Mouse (Mus musculus): ENCODE results near the gene Cryba1. TPM values are rescaled to one million over a fixed set of nuclear protein-coding genes. Genes with fewer than 3 reads are reported as not detected.
A peak's percentile ranks its signal among the peaks of the same experiment; 100 is the strongest.
"Not testable (repeated sequence)": the region's sequence is repeated elsewhere in the genome, so short reads cannot be mapped to it uniquely, and the experiment has no call there.

The Cryba1 gene
- not detected for total RNA-seq (2021)

DNA sequence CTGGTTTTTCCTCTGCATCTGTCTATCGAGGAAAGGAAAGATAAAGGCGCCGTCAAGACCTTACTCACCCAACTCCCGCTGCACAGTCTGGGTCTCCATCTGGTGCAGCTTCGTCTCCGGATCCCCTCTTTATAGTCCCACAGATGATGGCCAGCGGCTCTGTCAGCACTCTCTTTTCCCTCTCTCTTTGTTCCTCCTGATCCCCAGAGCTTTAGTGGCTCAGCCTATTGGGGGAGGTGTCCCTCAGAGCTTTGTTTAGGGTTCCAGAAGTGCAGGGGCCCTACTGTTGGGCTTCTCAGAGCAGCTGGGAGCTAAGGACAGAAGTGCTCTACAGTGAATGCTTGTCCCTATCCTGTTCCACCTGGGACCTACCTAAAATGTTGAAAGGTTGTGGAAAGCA lies at the start of gene Cryba1:
Gene Cryba1, minus strand, starts transcription at position 101 of the 400 bp plus-strand sequence.
- DNase-seq (ENCODE audit: low spot score) = no peak
- intact Hi-C loops (cut with DNase I) = no loop called here

DNA sequence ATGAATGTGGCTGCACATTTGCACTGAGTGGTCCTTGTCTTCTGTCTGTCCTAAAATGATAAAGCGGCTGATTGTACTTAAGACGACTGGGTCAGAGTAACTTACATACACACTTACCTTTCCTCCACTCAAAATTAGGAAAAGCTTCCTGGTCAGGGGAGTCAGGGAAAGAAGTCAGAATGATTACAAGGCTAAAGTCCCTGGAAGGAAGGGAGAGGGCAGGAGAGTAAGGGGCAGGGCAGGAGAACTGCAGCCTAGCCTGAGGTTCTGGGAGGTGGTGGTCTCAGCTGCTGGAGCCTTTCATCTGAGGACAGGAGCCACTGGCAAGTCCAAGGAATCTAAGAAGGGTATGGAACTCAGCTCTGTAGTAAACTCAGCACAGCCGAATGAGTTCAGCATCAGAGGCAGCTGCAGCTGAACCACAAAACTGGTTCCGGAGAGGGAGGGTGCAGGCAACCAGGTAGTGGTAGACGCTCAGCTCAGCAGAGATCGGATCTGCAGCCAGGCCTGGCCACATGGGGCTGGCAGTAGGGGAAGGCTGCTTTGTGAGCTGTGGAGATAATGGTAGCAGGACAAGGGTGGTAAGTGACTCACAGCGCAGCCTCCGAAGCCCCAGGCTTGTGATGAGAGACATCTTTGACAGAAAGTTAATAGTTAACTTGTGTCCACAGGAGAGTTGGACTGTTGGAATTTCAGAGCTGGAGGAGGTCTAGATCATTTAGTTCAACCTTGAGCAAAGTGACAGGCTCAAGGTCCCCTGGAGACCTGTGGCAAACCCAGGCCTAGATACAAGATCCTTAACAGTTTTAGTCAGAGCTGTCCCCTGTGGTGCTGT lies 47.0 kb upstream of the Cryba1 start:
- DNase-seq (ENCODE audit: low spot score) = no peak
- intact Hi-C loops (cut with DNase I) = no loop called here

DNA sequence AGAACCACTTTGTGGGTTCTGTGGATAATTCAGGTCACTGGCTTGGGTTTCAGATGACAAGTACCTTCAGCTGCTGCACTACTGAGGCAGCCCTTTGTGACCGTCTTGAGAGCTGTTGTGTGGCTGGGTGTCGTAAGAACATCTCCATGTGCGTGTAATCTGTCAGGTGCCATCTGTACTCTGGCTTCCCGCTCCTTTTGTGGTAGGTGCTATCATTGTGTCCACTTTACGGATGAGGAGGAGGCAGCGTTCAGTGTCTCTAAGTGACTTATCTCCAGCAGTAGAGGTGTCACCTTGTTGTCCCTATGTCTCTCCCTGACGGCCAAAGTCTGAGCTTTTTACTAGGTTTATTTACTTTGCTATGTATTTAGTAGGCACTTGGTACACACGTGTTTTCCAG lies 45.3 kb upstream of the Cryba1 start:
- intact Hi-C loops (cut with DNase I) = no loop called here
- DNase-seq (ENCODE audit: low spot score) = no peak

DNA sequence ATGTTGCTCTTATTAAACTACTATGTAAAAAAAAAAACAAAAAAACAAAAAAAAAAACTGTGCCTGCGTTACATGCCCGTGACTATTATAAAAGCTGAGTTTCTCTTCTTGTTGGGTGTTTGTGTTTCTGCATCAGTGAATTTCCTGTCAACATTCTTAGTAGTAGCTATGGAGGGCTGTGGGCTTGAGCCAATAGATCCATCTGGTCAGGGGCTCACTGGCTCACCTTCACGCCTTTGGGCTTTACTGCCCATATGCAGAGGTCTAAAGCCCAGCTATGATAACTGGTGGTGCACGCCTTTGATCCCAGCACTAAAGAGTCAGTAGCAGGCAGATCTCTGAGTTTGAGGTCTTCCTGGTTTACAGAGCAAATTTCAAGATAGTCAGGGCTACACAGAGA lies 44.4 kb upstream of the Cryba1 start:
- no peak for DNase-seq (ENCODE audit: low spot score)
- intact Hi-C loops (cut with DNase I) = no loop called here

DNA sequence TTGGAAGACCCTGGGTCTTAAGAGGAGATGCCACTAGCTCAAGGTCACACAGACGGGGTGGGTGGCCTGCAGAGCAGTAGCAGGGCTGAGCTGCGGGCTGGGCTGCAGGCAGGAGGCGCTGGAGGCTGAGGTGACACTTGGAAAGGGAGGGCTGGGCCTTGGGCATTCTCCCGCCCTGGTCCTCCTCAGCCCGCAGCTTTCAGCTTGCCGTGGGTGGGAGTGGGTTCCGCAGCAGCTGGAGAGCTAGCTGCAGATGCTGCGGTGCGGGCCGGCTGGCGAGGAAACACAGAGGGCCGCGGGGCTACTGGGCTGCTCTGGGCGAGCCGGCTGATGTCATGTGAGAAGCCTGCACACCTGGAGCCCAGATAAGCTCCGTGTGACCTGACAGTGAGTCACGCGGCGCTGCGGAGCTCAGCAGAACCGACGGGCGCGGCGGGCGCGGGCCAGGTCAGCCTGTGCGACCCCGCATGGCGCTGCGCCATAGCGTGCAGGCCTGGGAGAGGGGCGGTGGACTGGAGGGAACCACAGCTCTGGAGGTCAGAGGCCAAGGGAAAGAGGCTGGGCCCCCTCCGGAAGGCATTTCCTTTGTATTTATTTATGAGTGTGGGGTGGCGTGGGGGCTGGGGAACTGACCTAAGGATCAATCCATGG lies 41.4 kb upstream of the Cryba1 start:
- DNase-seq (ENCODE audit: low spot score) = no peak
- intact Hi-C loops (cut with DNase I) = no loop called here

DNA sequence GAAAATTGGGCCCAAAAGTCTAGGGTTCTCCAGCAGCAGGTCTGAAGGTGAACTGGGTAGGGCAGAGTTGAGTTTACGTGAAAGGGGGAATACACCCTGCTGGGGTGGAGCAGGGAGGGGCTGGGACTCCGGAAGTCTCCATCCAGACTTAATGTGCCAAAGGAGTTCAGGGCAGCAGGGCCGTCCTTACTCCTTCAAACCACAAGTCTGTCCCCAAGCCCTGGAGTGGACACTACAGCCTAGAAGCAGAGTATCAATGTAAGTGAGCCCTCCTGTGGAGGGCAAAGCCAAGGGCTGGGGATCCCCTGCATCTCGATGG lies 40.3 kb upstream of the Cryba1 start:
- intact Hi-C loops (cut with DNase I) = no loop called here
- DNase-seq (ENCODE audit: low spot score) = no peak

DNA sequence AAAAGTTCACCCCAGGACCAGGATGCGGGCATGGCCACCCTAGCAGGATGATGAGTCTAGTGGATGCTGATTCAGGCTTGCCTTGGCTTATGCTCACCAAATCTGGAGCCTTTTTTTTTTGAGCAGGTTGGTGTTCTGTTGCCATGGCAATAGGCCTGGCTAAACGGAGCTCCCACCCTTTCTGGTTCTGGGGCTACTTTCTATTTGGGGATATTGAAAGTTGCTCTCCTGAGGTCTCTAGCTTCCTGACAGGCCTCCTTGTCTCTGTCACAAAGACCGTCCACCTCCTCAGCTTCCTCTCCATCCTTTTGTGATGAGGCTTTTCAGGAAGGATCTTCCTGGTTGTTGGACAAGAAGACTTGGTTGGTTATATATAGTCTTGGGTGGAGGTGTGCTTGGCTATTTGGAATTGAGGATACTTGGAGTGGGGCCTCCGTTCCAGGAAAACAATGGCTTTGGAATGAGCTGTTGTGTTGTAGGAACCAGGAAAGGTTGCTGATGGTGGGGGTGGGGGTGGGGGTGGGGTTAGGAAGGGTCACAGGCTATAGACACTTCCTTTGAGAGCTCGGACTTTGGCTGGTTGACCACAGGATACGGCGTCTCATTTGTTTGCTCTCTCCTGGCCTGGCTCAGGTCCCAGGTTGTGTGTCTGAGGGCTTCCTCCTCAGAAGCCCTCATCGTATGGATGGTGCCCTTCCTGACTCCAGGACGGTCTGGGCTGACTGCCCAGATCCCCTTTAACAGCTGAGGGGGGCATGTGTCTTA lies 39.8 kb upstream of the Cryba1 start:
- DNase-seq (ENCODE audit: low spot score) = peak; percentile 47
- intact Hi-C loops (cut with DNase I) = no loop called here

DNA sequence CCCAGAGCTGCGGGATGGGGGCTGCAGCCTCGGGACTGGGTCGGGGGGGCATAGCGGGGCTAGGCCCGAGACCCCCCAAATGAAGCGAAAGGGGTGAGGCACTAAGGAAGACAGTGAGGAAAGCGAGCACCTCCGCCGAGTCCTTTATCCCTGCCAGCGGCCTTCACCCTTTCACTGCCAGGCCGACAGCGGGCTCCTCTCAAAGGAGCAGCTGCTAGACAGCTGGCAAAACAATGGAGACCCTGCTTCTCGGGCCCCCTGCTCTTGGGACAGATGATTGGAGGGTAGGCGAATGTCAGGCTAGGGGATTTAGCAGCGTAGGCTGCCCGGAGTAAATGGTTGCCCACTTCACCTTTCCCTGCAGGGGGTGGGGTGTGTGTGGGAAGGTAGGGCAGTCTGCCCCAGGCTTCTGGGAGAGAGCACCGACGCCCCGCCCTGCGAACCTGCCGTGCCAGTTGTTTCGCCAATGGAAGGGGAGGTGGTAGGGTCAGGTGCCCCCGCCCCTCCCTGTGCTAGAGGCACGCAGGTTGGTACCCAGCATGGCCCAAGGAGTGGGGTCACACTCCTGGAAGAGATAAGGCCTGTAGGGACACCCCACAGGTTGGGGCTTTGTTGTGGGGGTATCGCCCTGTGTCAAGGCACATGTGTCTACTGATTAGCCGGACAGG lies 38.7 kb upstream of the Cryba1 start:
- intact Hi-C loops (cut with DNase I) = loop anchor here (2.0 kb wide), 1 partner anchor 29 kb away; no protein-coding TSS in a partner anchor
- no peak for DNase-seq (ENCODE audit: low spot score)

DNA sequence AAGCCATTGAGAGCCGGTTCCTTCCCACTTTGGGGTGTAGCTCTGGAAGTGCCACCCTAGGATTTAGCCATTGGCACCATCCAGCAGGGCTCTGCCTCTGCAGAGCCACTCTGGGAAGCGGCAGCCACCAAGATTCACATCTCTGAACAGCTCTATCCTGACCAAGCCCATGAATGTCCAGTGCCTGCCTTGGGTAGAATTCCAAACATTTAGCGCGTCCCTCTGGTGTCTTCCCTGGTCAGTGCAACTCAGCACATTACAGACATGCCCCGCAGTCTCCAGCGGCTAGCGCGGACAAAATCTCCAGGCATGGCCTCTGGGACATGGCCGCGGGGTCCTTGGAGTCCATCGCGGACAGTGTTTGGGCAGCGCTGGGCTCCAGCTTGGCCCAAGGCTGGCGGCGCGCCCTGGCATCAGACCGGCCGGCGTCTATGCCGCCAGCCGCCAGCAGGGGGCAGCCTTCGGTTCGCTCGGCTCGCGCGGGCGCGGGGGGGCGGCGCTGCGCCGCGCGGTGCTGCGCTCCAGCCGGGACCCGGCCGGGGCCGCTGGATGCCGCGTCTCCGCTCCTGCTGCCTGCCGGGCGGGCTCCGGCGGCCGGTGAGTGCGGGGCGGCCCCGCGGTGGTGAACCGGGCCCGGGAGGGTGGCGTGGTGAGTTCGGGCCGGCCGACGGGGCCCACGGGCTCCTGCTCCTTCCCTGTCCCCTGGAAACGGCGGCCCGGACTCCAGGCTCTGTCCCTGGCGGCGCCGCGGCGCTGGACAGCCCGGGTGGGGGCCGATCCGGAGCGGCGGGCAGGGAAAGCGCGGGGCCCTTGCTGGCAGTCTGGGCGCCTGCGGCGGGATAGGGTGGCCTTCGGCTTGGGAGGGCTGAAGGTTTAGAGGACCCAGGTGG lies 37.9 kb upstream of the Cryba1 start, which contains the start of gene Myo18a:
Gene Myo18a, plus strand, starts transcription at position 464 of the 890 bp plus-strand sequence.
- peak; percentile 66 for DNase-seq (ENCODE audit: low spot score)
- intact Hi-C loops (cut with DNase I) = loop anchor here (2.0 kb wide), 1 partner anchor 30 kb away; no protein-coding TSS in a partner anchor

DNA sequence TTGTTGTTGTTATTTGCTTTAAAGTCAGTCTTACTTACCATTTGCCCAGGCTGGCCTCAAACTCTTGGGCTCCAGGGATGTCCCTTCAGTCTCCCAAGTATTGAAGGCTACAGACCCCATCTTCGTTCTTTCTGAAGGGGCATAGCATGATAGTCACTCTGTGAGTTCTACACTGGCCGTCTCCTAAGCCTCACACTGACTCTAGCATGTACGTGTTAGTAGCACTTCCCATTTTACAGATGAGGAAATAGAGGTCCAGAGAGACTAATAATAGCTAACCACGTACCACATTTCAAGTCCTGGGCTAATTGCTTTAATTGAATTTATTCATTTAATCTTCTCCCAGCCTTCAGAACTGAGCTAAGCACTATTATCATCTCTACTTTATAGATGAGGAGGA lies 34.9 kb upstream of the Cryba1 start:
- DNase-seq (ENCODE audit: low spot score) = no peak
- intact Hi-C loops (cut with DNase I) = no loop called here

DNA sequence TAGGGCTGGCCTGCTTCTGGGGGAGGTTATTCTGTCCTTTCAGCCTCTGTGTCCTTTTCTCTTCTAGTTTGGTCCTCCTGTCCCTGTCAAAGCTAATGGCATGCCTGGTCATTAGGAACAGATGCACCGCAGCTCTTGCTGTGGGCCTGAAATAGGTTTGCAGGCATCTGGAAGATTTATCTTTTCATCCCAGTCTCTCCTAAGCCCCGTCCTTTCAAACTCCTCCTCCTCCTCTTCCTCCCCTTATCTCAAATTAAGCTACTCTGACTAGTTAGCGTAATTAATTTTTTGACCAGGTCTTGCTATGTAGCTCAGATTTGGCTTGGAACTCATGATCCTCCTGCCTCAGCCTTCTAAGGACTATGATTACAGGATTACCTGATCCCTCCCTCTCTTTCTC lies 28.4 kb upstream of the Cryba1 start:
- no peak for DNase-seq (ENCODE audit: low spot score)
- intact Hi-C loops (cut with DNase I) = no loop called here

DNA sequence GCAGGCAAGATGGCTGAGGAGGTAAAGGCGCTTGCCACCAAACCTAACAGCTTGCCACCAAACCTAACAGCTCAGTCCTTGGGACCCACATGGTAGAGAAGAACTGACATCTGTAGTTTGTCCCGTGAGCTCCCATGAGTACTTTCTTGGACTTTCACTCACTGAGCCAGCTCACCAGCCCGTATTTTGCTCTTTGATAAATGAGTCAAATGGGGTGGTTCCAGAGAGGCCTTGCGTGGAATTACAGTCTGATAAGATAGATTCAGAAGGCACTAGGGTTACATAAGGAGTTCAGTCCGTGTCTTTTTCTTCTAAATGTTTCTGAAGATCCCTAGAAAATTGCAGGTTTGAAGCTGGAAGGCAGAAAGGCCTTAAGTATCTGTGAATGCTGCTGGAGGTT lies 27.4 kb upstream of the Cryba1 start:
- intact Hi-C loops (cut with DNase I) = no loop called here
- no peak for DNase-seq (ENCODE audit: low spot score)

DNA sequence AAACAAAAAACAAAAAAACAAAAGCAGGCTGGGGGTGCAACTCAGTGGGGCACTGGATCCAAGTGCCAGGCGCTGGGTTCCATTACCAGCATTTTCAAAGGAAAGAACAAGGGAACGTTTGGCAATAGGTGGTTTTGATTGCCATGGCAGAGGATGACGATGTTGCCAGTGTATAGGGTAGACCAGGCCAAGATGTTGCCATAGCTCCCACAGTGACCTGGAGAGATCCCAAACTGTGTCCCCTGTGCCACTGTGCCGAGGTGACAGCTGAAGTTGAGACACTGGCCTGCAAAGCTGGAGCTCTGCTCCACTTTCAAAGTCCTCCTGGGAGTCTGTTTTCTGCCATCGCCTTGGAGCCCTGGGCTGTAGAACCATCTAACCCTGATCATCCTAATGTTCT lies 23.9 kb upstream of the Cryba1 start:
- intact Hi-C loops (cut with DNase I) = no loop called here
- no peak for DNase-seq (ENCODE audit: low spot score)

DNA sequence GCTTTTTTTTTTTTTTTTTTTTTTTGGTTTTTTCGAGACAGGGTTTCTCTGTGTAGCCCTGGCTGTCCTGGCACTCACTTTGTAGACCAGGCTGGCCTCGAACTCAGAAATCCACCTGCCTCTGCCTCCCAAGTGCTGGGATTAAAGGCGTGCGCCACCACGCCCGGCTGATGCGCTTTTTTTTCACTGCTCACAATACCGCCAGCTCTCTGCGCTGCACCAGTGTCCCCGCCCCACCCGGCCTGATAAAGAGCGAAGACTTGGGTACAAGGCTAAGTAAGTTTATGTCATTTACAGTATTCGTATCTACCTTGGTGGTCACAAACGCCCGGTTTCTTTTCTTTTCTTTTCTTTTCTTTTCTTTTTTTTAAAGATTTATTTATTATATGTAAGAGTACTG lies 22.0 kb upstream of the Cryba1 start:
- DNase-seq (ENCODE audit: low spot score); intact Hi-C loops (cut with DNase I): not testable (repeated sequence)

DNA sequence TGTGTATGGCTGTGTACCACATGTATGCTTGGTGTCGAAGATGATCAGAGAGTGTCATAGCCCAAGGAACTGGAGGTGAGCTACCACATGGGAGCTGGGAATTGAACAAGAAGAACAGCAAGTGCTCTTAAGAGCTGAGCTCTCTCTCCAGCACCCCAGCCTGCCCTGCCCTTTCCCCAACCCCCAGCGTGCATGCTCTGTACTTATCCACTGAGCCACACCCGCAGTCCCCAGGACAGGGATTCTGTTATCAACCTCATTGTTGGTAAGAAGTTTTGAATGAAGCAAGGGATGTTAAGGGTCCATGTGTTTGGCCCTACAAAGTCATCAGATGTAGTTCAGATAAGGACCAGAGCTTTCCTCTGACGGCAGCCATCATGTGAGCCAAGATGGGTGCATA lies 21.6 kb upstream of the Cryba1 start:
- intact Hi-C loops (cut with DNase I) = no loop called here
- no peak for DNase-seq (ENCODE audit: low spot score)

DNA sequence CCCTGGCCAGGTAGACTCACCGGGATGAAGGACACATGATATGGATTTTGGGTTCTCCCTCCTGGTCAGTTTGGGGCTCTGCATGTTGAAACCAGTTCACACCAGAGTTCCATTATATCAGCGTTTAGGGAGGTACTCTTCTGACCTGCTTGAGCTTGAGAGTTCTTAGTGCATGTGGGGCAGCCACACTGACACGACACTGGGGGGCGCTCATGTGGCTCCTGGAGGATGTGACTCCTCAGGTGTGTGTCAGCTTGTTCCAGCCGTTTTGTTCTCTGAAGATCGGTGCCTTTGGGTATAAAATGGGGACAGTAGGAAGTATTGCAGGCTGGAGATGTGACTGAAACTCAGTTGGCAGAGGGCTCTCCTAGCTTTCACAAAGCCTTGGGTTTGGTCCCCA lies 18.9 kb upstream of the Cryba1 start:
- intact Hi-C loops (cut with DNase I) = no loop called here
- DNase-seq (ENCODE audit: low spot score) = no peak

DNA sequence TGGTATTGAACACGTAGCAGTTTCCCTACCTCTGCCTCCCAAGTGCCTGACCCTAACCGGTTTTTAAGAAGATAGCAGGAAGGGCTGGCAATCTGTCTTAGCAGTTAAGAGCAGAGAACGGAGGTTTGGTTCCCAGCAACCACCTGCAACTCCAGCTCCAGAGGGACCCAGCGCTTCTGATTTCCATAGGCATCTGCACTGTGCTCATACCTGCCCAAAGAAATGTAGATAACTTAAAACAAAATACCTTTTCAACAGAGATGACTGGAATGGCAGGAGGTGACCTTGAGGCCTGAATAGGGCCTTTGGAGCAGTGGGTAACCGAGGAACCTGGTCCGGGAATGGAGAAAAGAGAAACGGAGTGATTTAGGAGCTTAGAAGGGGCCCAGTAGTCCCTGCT lies 13.5 kb upstream of the Cryba1 start:
- DNase-seq (ENCODE audit: low spot score) = no peak
- intact Hi-C loops (cut with DNase I) = loop anchor here (2.0 to 5.0 kb wide), 2 partner anchors 52 to 229 kb away; no protein-coding TSS in a partner anchor

DNA sequence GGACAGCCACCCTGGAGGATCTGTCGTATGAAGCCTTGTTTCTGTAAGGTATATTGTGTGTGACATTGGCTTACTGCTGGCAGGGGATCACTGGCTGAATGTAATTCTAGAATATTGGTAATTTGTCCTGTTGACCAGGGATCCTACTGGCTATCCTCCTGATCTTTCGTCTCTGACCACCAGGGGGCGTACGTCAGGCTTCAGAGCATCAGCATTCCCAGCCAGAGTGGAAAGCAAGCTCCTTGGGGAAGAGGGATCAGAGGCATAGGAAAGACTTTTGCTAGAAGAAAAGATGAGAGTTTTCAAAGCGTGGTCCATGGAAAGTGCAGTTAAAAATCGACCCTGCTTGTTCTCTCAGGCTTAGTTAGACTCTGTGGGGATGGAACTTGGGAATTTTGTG lies 12.2 kb upstream of the Cryba1 start:
- DNase-seq (ENCODE audit: low spot score) = peak; percentile 46
- intact Hi-C loops (cut with DNase I) = loop anchor here (2.0 to 5.0 kb wide), 2 partner anchors 78 to 230 kb away; no protein-coding TSS in a partner anchor

DNA sequence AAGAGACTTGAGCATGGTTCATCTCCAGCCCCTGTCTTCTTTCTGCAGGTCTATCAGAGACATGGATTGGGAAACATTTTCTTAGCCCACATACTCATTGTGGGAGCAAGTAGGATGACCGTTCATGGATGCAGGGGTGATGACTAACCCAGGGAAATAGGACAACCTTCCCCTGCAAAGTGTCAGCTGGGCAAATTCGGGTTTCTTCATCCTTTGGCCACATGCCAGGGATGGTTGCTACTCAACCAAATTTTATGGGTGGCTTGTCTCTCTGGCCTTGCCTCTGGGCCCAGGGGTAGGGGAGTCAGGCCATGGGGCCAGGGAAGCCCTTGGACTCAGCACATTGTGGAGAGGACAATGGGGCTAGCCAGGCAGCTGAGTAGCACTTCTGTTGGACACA lies 3.5 kb upstream of the Cryba1 start:
- DNase-seq (ENCODE audit: low spot score) = no peak
- intact Hi-C loops (cut with DNase I) = no loop called here

Data from heart, postnatal 25 days (tissue).